In genomic region chr7:81652296-81652695, GRCm38 (mm10) we compare ENCODE assay signal across 16 mouse cellular contexts. TPM values are rescaled to one million over a fixed set of nuclear protein-coding genes. Genes with fewer than 3 reads are reported as not detected.
DNase-seq lines count a peak whose midpoint lies in the region; ATAC-seq lines count a peak whose summit lies in the region.
"Had no signal": no experiment of that assay in that cellular context is flagged by ENCODE, and none has a peak within 500 bp of the region (broad histone marks: within the 10 kb centered on the region; RNA-seq: fewer than 3 reads in every experiment).

No protein-coding gene starts in this region.

- H3K4me1 ChIP-seq in hindbrain, embryonic 10.5 days (replicated peaks) = peaks cover 64% of the 10 kb centered on the region
- peaks cover 3% of the 10 kb centered on the region; the same call in 1 of the 2 replicates for H3K4me1 ChIP-seq in hindbrain, embryonic 11.5 days (replicated peaks; ENCODE audit: control insufficient read depth, insufficient read depth, low read length)
- H3K4me1 ChIP-seq in neural tube, embryonic 13.5 days (replicated peaks) = peaks cover 91% of the 10 kb centered on the region

- H3K27ac ChIP-seq in hindbrain, embryonic 10.5 days = peak overlapping the region; percentile 72
- H3K27ac ChIP-seq in hindbrain, embryonic 11.5 days (ENCODE audit: low read depth, low read length) = no peak overlapping the region
- peak overlapping the region; percentile 77 for H3K27ac ChIP-seq in neural tube, embryonic 13.5 days (replicated peaks)
- H3K27ac ChIP-seq: limb, embryonic 15.5 days had no signal

- H3K4me2 ChIP-seq in hindbrain, embryonic 11.5 days (replicated peaks; ENCODE audit: low read depth, low read length) = no peak overlapping the region
- H3K4me2 ChIP-seq in neural tube, embryonic 13.5 days = no peak overlapping the region
- H3K4me2 ChIP-seq: limb, embryonic 15.5 days; midbrain, embryonic 15.5 days had no signal

- no peak for ATAC-seq in hindbrain, embryonic 11.5 days (ENCODE audit: low FRiP score)
- ATAC-seq in neural tube, embryonic 13.5 days (ENCODE audit: low read depth) = no peak
- ATAC-seq: CD4-positive, CD25-positive, alpha-beta regulatory T cell, adult 4 months; intestine, postnatal 0 days; lung, postnatal 0 days; midbrain, embryonic 15.5 days; Patski had no signal

- H3K4me3 ChIP-seq in hindbrain, embryonic 10.5 days = no peak overlapping the region
- H3K4me3 ChIP-seq in hindbrain, embryonic 11.5 days (ENCODE audit: low read depth, low read length) = no peak overlapping the region
- no peak overlapping the region for H3K4me3 ChIP-seq in neural tube, embryonic 13.5 days
- H3K4me3 ChIP-seq: limb, embryonic 15.5 days; midbrain, embryonic 15.5 days had no signal

- no peaks in the 10 kb centered on the region for H3K36me3 ChIP-seq in hindbrain, embryonic 10.5 days
- H3K36me3 ChIP-seq in hindbrain, embryonic 11.5 days (ENCODE audit: control insufficient read depth, insufficient read depth, low read length) = no peaks in the 10 kb centered on the region
- no peaks in the 10 kb centered on the region for H3K36me3 ChIP-seq in neural tube, embryonic 13.5 days
- H3K36me3 ChIP-seq: limb, embryonic 15.5 days; midbrain, embryonic 15.5 days had no signal

- no peaks in the 10 kb centered on the region for H3K9me3 ChIP-seq in hindbrain, embryonic 10.5 days
- H3K9me3 ChIP-seq in hindbrain, embryonic 11.5 days (ENCODE audit: control insufficient read depth, low read length) = no peaks in the 10 kb centered on the region
- no peaks in the 10 kb centered on the region for H3K9me3 ChIP-seq in neural tube, embryonic 13.5 days
- H3K9me3 ChIP-seq: limb, embryonic 15.5 days; midbrain, embryonic 15.5 days had no signal

- H3K27me3 ChIP-seq in hindbrain, embryonic 10.5 days (ENCODE audit: insufficient read depth, poor library complexity, severe bottlenecking) = 0 out of 2 replicates have a peak, but pooled peaks cover 5% of the 10 kb centered on the region
- H3K27me3 ChIP-seq in hindbrain, embryonic 11.5 days (ENCODE audit: control insufficient read depth, insufficient read depth, low read length) = no peaks in the 10 kb centered on the region
- H3K27me3 ChIP-seq in neural tube, embryonic 13.5 days = no peaks in the 10 kb centered on the region
- H3K27me3 ChIP-seq: limb, embryonic 15.5 days; midbrain, embryonic 15.5 days had no signal

- WGBS in hindbrain, embryonic 10.5 days = 78% methylated on average over 2 of the region's 2 CpGs
- WGBS in hindbrain, embryonic 11.5 days = 79% methylated on average over 2 of the region's 2 CpGs
- WGBS in neural tube, embryonic 13.5 days = 74% methylated on average over 2 of the region's 2 CpGs

- no peak overlapping the region for H3K9ac ChIP-seq in hindbrain, embryonic 11.5 days (ENCODE audit: low read depth, low read length)
- no peak overlapping the region for H3K9ac ChIP-seq in neural tube, embryonic 13.5 days
- H3K9ac ChIP-seq: limb, embryonic 15.5 days; midbrain, embryonic 15.5 days had no signal

- DNase-seq in cerebellum, postnatal 14 days = peak; percentile 61 to 75
- no peak for DNase-seq in cerebellum, adult 9-11 months
- no peak for DNase-seq in hindbrain, embryonic 10.5 days (ENCODE audit: low spot score)
- DNase-seq in hindbrain, embryonic 11.5 days (ENCODE audit: low spot score) = no peak
- no peak for DNase-seq in neural tube, embryonic 10.5 days (ENCODE audit: extremely low spot score, low spot score)
- DNase-seq in gastrocnemius, postnatal 10 days = no peak
- DNase-seq: adrenal gland, postnatal 10 days; right cerebral cortex, adult 18-20 months; thymus, postnatal 14 days had no signal

RNA-seq across cellular contexts. Expression of gene Homer2, which starts 55.0 kb away (rescaled TPM):
- polyA plus RNA-seq in hindbrain, embryonic 10.5 days (2016; fragmentation: Nextera tagmentation; extraction: Ambion mirVana) = 14.7 and 18.5 TPM in 2 replicates
- polyA plus RNA-seq in hindbrain, embryonic 11.5 days (2014; fragmentation: Nextera tagmentation; extraction: Ambion mirVana) = 22.2 and 24.4 TPM in 2 replicates
- polyA plus RNA-seq in neural tube, embryonic 13.5 days (2015; fragmentation: Nextera tagmentation; extraction: Ambion mirVana) = 30.5 and 31.9 TPM in 2 replicates
- 10 to 100 TPM; 26.1 to 26.3 TPM for total RNA-seq in gastrocnemius, postnatal 10 days (2021)

Comparison
In these comparisons a context has a peak if more than half of its experiments do, and no peak if none do; other contexts are left out.
1. DNase-seq: peak in cerebellum, postnatal 14 days (2 of 2); none in cerebellum, adult 9-11 months (single experiment), hindbrain, embryonic 10.5 days (single experiment), hindbrain, embryonic 11.5 days (single experiment), neural tube, embryonic 10.5 days (single experiment) and gastrocnemius, postnatal 10 days (single experiment).